Mouse (Mus musculus): ENCODE measurements at regions not wholly inside any gene's neighbourhood (a gene's known extent, or its start where the extent isn't known, plus 50 kb on each side); places are given as distances from the start of the nearest gene placed in this dataset.
A peak's percentile ranks its signal among the peaks of the same experiment; 100 is the strongest.

GRCm38 (mm10) chr17:53343842-53344241 lies 119.3 kb downstream of the Efhb start:
- DNase-seq (ENCODE audit: low read depth, low spot score) = peak; percentile 13

- DNase-seq (ENCODE audit: low read depth, low spot score) = no peak
These were observed 140.1 kb downstream of the Efhb start for GRCm38 (mm10) chr17:53323016-53323415.

All from brain, adult 2 months (tissue).